Mouse (Mus musculus): ENCODE measurements around the gene Prss16. TPM values are rescaled to one million over a fixed set of nuclear protein-coding genes. Genes with fewer than 3 reads are reported as not detected.
A peak's percentile ranks its signal among the peaks of the same experiment; 100 is the strongest.

The Prss16 gene
- polyA plus RNA-seq, 1 experiment from 2014 or later, result 0.09 TPM

GRCm38 (mm10) chr13:21984486-21984885 is 25.1 kb downstream of the Prss16 start:
- H3K4me2 ChIP-seq, result no peak overlapping the region

GRCm38 (mm10) chr13:21981803-21982193 is 27.7 kb downstream of the Prss16 start:
- Histone ChIP-seq H3K4me2 (peak overlapping the region; percentile 97), H3K27ac (replicated peaks) (no peak overlapping the region), H3K27me3 (replicated peaks) (peaks cover 75% of the 10 kb centered on the region), H3K36me3 (no peaks in the 10 kb centered on the region), H3K4me1 (peaks cover 13% of the 10 kb centered on the region), H3K4me3 (replicated peaks) (peak overlapping the region; percentile 54), H3K9me3 (replicated peaks) (no peaks in the 10 kb centered on the region), H3K9ac (replicated peaks) (peak overlapping the region; percentile 62)
- 5% methylated on average over 17 of the region's 17 CpGs for WGBS
- ATAC-seq (ENCODE audit: low FRiP score), result peak; percentile 35; the same call in 1 of the 2 replicates

More at GRCm38 (mm10) chr13:21984486-21984885, 25.1 kb downstream of the Prss16 start:
- H3K27ac ChIP-seq (replicated peaks), result no peak overlapping the region
- no peaks in the 10 kb centered on the region for H3K9me3 ChIP-seq (replicated peaks)
- H3K4me3 ChIP-seq (replicated peaks), result no peak overlapping the region
- H3K27me3 ChIP-seq (replicated peaks), result peaks cover 78% of the 10 kb centered on the region
- no peak overlapping the region for H3K9ac ChIP-seq (replicated peaks)
- 83% methylated on average over 2 of the region's 2 CpGs for WGBS
- peaks cover 13% of the 10 kb centered on the region for H3K4me1 ChIP-seq
- ATAC-seq (ENCODE audit: low FRiP score), result no peak
- H3K36me3 ChIP-seq, result no peaks in the 10 kb centered on the region

- peak; percentile 62; the same call in 1 of the 2 replicates for ATAC-seq (ENCODE audit: low FRiP score)
- H3K36me3 ChIP-seq, result no peaks in the 10 kb centered on the region
- no peaks in the 10 kb centered on the region for H3K9me3 ChIP-seq (replicated peaks)
- peaks cover 69% of the 10 kb centered on the region for H3K27me3 ChIP-seq (replicated peaks)
- no peak within 1 kb of the TSS for H3K27ac ChIP-seq (replicated peaks)
- peak within 1 kb of the TSS; percentile 62 for H3K9ac ChIP-seq (replicated peaks)
- H3K4me1 ChIP-seq, result peaks cover 13% of the 10 kb centered on the region
- peak within 1 kb of the TSS; percentile 97 for H3K4me2 ChIP-seq
- under 1% methylated on average over 58 of the region's 58 CpGs for WGBS
- peak within 1 kb of the TSS; percentile 54 for H3K4me3 ChIP-seq (replicated peaks)
Measured at GRCm38 (mm10) chr13:21980981-21981802, 28.4 kb downstream of the Prss16 start, which contains the start of gene Pom121l2. TSS of gene Pom121l2 (plus strand) at chr13:21981194.

DNA sequence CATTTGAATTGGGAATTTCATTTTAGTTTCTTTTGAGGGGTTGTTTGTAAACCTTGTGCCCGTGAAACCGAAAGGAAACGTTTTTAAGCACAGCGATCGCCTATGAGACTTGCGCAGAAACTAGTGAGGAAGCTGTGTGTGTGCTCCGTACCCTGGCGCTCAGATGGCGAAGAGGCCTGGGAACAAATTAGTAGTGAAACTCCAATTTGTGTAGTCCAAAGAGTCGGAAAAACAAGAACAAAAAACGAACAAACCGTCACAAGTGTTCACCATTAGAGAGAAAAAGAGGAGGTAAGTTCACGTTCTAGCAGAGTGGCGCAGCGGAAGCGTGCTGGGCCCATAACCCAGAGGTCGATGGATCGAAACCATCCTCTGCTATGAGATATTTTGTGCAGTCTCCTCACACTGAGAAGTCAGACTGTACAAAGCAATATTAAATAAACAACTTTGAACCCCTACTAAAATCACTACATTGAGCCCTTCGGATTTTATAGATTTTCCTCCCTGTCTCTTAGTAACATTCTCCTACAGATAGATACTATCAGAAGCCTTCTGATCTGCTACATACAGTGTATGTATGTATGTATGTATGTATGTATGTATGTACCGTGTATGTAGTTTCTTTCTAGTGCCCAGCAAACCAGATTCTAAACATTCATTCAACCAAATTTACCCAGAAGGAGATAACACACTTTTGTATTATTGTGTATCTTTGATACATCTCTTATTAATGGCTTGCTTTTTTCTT is 34.6 kb downstream of the Prss16 start:
- Histone ChIP-seq H3K4me3 (replicated peaks) (peak overlapping the region; percentile 68), H3K4me2 (peak overlapping the region; percentile 50), H3K9ac (replicated peaks) (peak overlapping the region; percentile 65), H3K27me3 (replicated peaks) (peaks cover 12% of the 10 kb centered on the region), H3K36me3 (no peaks in the 10 kb centered on the region), H3K27ac (replicated peaks) (peak overlapping the region; percentile 90), H3K4me1 (no peaks in the 10 kb centered on the region), H3K9me3 (replicated peaks) (no peaks in the 10 kb centered on the region)
- ATAC-seq (ENCODE audit: low FRiP score), result peak; percentile 97
- 4% methylated on average over 20 of the region's 20 CpGs for WGBS

GRCm38 (mm10) chr13:21974221-21974725 is 35.3 kb downstream of the Prss16 start:
- Histone ChIP-seq H3K4me2 (peak overlapping the region; percentile 50), H3K27me3 (replicated peaks) (peaks cover 5% of the 10 kb centered on the region), H3K36me3 (no peaks in the 10 kb centered on the region), H3K9me3 (replicated peaks) (no peaks in the 10 kb centered on the region), H3K4me1 (no peaks in the 10 kb centered on the region), H3K27ac (replicated peaks) (peak overlapping the region; percentile 90), H3K4me3 (replicated peaks) (peak overlapping the region; percentile 68), H3K9ac (replicated peaks) (peak overlapping the region; percentile 65)
- ATAC-seq (ENCODE audit: low FRiP score), result peak; percentile 92
- under 1% methylated on average over 23 of the region's 23 CpGs for WGBS

GRCm38 (mm10) chr13:21971641-21972040 is 37.9 kb downstream of the Prss16 start:
- Histone ChIP-seq H3K9me3 (replicated peaks) (no peaks in the 10 kb centered on the region; the same call in 1 of the 2 replicates), H3K9ac (replicated peaks) (no peak overlapping the region), H3K4me1 (no peaks in the 10 kb centered on the region), H3K27ac (replicated peaks) (no peak overlapping the region), H3K4me2 (no peak overlapping the region), H3K4me3 (replicated peaks) (no peak overlapping the region), H3K36me3 (no peaks in the 10 kb centered on the region), H3K27me3 (replicated peaks) (no peaks in the 10 kb centered on the region)
- no peak for ATAC-seq (ENCODE audit: low FRiP score)
- WGBS, result 35% methylated on average over 3 of the region's 3 CpGs

DNA sequence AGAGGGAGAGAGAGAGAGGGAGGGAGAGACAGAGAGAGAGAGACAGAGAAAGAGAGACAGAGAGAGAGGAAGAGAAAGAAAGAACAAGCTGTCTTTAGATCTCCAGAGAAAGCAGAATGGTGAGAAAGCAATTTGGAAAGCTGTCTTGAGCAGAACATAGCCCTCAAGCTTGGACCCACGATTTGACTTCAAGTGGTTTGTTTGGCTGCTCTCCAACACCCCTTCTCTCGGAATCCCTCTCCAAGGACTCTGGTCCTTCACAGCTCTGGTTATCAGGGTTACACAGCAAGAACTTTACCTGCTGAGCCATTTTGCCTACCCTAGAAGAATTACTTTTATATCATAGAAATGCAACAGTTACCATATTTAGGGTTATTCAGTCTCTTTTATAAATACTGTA is 39.7 kb downstream of the Prss16 start:
- ATAC-seq (ENCODE audit: low FRiP score), result no peak

DNA sequence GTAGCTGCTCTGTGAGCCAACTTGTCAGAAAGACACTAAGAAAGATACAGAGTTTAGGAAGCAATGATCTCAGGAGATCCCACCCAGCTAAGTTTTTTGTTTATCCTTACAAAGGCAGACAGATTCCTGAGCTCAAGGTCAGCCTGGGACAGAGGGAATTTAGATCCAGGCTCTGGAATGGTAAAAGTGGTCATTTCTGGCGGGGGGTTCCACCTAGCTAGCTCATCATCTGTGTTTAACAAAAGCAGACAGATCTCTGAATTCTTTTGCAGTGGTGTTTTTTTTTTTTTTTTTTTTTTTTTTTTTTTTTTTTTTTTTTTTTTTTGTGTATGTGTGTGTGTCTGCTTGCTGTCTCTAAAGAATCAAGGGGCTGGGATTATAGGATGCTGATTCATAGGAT is 40.3 kb downstream of the Prss16 start:
- no peak overlapping the region for H3K4me3 ChIP-seq (replicated peaks)
- no peak for ATAC-seq (ENCODE audit: low FRiP score)
- no peak overlapping the region for H3K27ac ChIP-seq (replicated peaks)
- no peaks in the 10 kb centered on the region for H3K27me3 ChIP-seq (replicated peaks)
- no peak overlapping the region for H3K4me2 ChIP-seq
- H3K4me1 ChIP-seq, result no peaks in the 10 kb centered on the region
- no peaks in the 10 kb centered on the region; the same call in 1 of the 2 replicates for H3K9me3 ChIP-seq (replicated peaks)
- WGBS, result 37% methylated on average over 1 of the region's 1 CpGs
- peaks cover 4% of the 10 kb centered on the region for H3K36me3 ChIP-seq
- no peak overlapping the region for H3K9ac ChIP-seq (replicated peaks)

More for the DNA sequence above, 39.7 kb downstream of the Prss16 start:
- Histone ChIP-seq H3K27me3 (replicated peaks) (no peaks in the 10 kb centered on the region), H3K27ac (replicated peaks) (no peak overlapping the region), H3K9me3 (replicated peaks) (no peaks in the 10 kb centered on the region; the same call in 1 of the 2 replicates), H3K9ac (replicated peaks) (no peak overlapping the region), H3K4me3 (replicated peaks) (no peak overlapping the region), H3K4me1 (no peaks in the 10 kb centered on the region), H3K4me2 (no peak overlapping the region), H3K36me3 (no peaks in the 10 kb centered on the region)
- 64% methylated on average over 2 of the region's 2 CpGs for WGBS

Small RNA genes lying within 50 kb of the gene (microRNA-seq; reads per million reads assigned to microRNA genes)
- gene Gm44390, result not detected
- not detected for gene Gm44486

Other genes with a start within 250 kb of the Prss16 start
- gene Hist1h1b, start 229.1 kb downstream of the Prss16 start, polyA plus RNA-seq (2015; fragmentation: Nextera tagmentation; extraction: Ambion mirVana), result 2.2 and 5.8 TPM in 2 replicates
- 20.1 and 38.6 TPM in 2 replicates for gene Hist1h3i, start 226.4 kb downstream of the Prss16 start, polyA plus RNA-seq (2015; fragmentation: Nextera tagmentation; extraction: Ambion mirVana)
- 4.1 TPM in 1 of 2 replicates, not detected in the other for gene Hist1h2an, start 222.5 kb downstream of the Prss16 start, polyA plus RNA-seq (2015; fragmentation: Nextera tagmentation; extraction: Ambion mirVana)
- 0.56 and 1.8 TPM in 2 replicates for gene Hist1h2bp, start 222.3 kb downstream of the Prss16 start, polyA plus RNA-seq (2015; fragmentation: Nextera tagmentation; extraction: Ambion mirVana)
- gene Hist1h2bq, start 199.5 kb downstream of the Prss16 start, polyA plus RNA-seq (2015; fragmentation: Nextera tagmentation; extraction: Ambion mirVana), result 3.9 and 10.2 TPM in 2 replicates
- gene Hist1h2ao, start 199.3 kb downstream of the Prss16 start, polyA plus RNA-seq (2015; fragmentation: Nextera tagmentation; extraction: Ambion mirVana), result 1.5 TPM in 1 of 2 replicates, not detected in the other
- gene Hist1h4m, start 198.0 kb downstream of the Prss16 start, polyA plus RNA-seq (2015; fragmentation: Nextera tagmentation; extraction: Ambion mirVana), result not detected in 2 replicates
- gene Hist1h4n, start 177.5 kb downstream of the Prss16 start, polyA plus RNA-seq (2015; fragmentation: Nextera tagmentation; extraction: Ambion mirVana), result 3.9 and 6.9 TPM in 2 replicates
- gene Hist1h2ap, start 176.2 kb downstream of the Prss16 start, polyA plus RNA-seq (2015; fragmentation: Nextera tagmentation; extraction: Ambion mirVana), result 380 and 932 TPM in 2 replicates
- gene Hist1h2br, start 176.0 kb downstream of the Prss16 start, polyA plus RNA-seq (2015; fragmentation: Nextera tagmentation; extraction: Ambion mirVana), result 3.4 and 10.4 TPM in 2 replicates
- gene Zfp184, start 64.6 kb downstream of the Prss16 start, polyA plus RNA-seq (2015; fragmentation: Nextera tagmentation; extraction: Ambion mirVana), result 10.3 and 11.5 TPM in 2 replicates
- gene Pom121l2, start 28.5 kb downstream of the Prss16 start, polyA plus RNA-seq (2015; fragmentation: Nextera tagmentation; extraction: Ambion mirVana), result 0.11 TPM in 1 of 2 replicates, not detected in the other
- 4.5 TPM in 1 of 2 replicates, not detected in the other for gene Hist1h2ah, start 25.8 kb upstream of the Prss16 start, polyA plus RNA-seq (2015; fragmentation: Nextera tagmentation; extraction: Ambion mirVana)
- gene Hist1h2bk, start 26.1 kb upstream of the Prss16 start, polyA plus RNA-seq (2015; fragmentation: Nextera tagmentation; extraction: Ambion mirVana), result 0.97 and 2.2 TPM in 2 replicates
- gene Hist1h4i, start 31.6 kb upstream of the Prss16 start, polyA plus RNA-seq (2015; fragmentation: Nextera tagmentation; extraction: Ambion mirVana), result 4.8 and 8.5 TPM in 2 replicates
- gene Hist1h2ag, start 33.2 kb upstream of the Prss16 start, polyA plus RNA-seq (2015; fragmentation: Nextera tagmentation; extraction: Ambion mirVana), result 3.0 and 13.9 TPM in 2 replicates
- gene Hist1h2bj, start 33.5 kb upstream of the Prss16 start, polyA plus RNA-seq (2015; fragmentation: Nextera tagmentation; extraction: Ambion mirVana), result 2.0 and 7.2 TPM in 2 replicates
- not detected in 2 replicates for gene Vmn1r188, start 74.7 kb upstream of the Prss16 start, polyA plus RNA-seq (2015; fragmentation: Nextera tagmentation; extraction: Ambion mirVana)
- gene Vmn1r189, start 96.1 kb upstream of the Prss16 start, polyA plus RNA-seq (2015; fragmentation: Nextera tagmentation; extraction: Ambion mirVana), result not detected in 2 replicates
- gene Vmn1r191, start 174.2 kb upstream of the Prss16 start, polyA plus RNA-seq (2015; fragmentation: Nextera tagmentation; extraction: Ambion mirVana), result not detected in 2 replicates
- not detected in 2 replicates for gene Vmn1r192, start 181.4 kb upstream of the Prss16 start, polyA plus RNA-seq (2015; fragmentation: Nextera tagmentation; extraction: Ambion mirVana)
- gene Vmn1r193, start 213.4 kb upstream of the Prss16 start, polyA plus RNA-seq (2015; fragmentation: Nextera tagmentation; extraction: Ambion mirVana), result not detected in 2 replicates
- not detected in 2 replicates for gene Vmn1r194, start 234.5 kb upstream of the Prss16 start, polyA plus RNA-seq (2015; fragmentation: Nextera tagmentation; extraction: Ambion mirVana)